Mouse (Mus musculus) embryo, embryonic 10 days (tissue): ENCODE measurements around the gene Pef1.

Experiments
- DNase-seq: peaks from one replicate; pipeline ENCODE4 v3.0.0-alpha.2; 2015; ENCODE audit warnings: low spot score

Gene Pef1

GRCm38 (mm10) chr4:130176156-130176720 is 73.9 kb downstream of the Pef1 start:
- DNase-seq = no peak

- no peak for DNase-seq
Observed at GRCm38 (mm10) chr4:130177087-130177486, 74.7 kb downstream of the Pef1 start.

GRCm38 (mm10) chr4:130177536-130177935 is 75.2 kb downstream of the Pef1 start:
- DNase-seq = no peak
